Mouse (Mus musculus): ENCODE measurements around the gene Osbpl8.

GRCm38 (mm10) chr10:111196191-111196590 is 31.6 kb downstream of the Osbpl8 start:
- no peak for TF ChIP-seq POLR2A (IDR thresholded peaks at IDR 0.05; ENCODE audit: extremely low read depth, insufficient read depth, low read length)
- no peak for TF ChIP-seq CTCF (IDR thresholded peaks at IDR 0.05; ENCODE audit: low read depth, low read length)

Measured in liver, adult 2 months (tissue).